Mouse (Mus musculus): Measurements from ENCODE around the gene Tmem238.

- TF ChIP-seq ZNF384 (IDR thresholded peaks at IDR 0.05; ENCODE audit: low read depth, low read length) (no peak), HCFC1 (IDR thresholded peaks at IDR 0.05; ENCODE audit: borderline replicate concordance, insufficient read depth, low read length) (peak; percentile 60; the same call in 1 of the 2 replicates), MAFK (IDR thresholded peaks at IDR 0.05; ENCODE audit: insufficient read depth, low read depth, low read length) (no peak), CHD2 (IDR thresholded peaks at IDR 0.05; ENCODE audit: low read depth, low read length) (peak; percentile 94), ZC3H11A (IDR thresholded peaks at IDR 0.05; ENCODE audit: borderline replicate concordance, low read depth, low read length) (no peak)
These were observed 23.0 kb upstream of the Tmem238 start, which contains the start of gene Ube2s for GRCm38 (mm10) chr7:4812303-4813104.
